Mouse (Mus musculus) effector memory CD4-positive, alpha-beta T cell, adult 7 months (primary cell): ENCODE measurements around the gene Ift74. TPM values are rescaled to one million over a fixed set of nuclear protein-coding genes. Genes with fewer than 3 reads are reported as not detected.

Source experiments
- polyA plus RNA-seq: library from polyadenylated mRNA; unstranded; fragments of 100-300 nt; shearing (Covaris generic); gene quantifications from one replicate; pipeline ENCODE4 v1.2.1, GENCODE M21; 2017

Ift74 gene
- polyA plus RNA-seq = 1.4 TPM

DNA sequence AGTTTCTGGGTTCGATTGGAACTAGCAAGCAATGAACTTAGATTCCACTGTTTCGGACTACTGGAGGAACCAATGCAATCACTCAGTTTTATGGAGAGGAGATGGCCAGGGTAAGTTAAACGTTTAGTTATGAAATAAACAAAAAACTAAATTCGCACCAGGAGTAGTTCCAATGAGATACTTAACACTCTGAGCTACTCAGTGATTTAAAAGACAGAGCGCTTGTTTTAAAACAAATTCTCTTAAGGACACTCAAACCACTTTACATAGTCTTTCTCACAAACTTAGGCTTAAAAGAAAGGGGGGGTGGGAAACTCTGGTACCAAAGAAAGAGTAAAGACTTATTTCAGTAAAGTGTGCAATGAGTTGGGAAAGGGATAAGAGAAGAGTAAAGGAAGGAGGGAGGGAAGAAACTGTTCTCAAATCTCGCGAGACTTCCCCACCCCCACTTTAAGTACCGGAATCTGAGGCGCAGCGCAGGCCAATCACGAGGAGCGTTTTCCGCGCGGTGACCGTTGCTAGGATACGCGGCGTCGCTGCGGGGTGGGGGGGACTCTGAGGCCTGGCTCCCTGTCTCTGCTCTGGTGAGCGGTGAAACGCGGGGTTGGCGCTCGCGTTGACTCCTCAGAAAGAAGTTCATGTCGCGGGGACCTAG is at the start of gene Ift74:
Gene Ift74 (plus strand): TSS at position 520 of the 655 bp plus-strand sequence.

GRCm38 (mm10) chr4:94603031-94603629 is 11.2 kb upstream of the Ift74 start, which contains the start of gene Plaa:
TSS of gene Plaa (minus strand) at chr4:94603244.

GRCm38 (mm10) chr4:94649920-94650319 is 35.6 kb downstream of the Ift74 start, which contains the start of gene Lrrc19:
TSS of gene Lrrc19 (minus strand) at chr4:94650144.

GRCm38 (mm10) chr4:94738838-94739731 is 124.8 kb downstream of the Ift74 start, which contains the start of gene Tek:
TSS of gene Tek (plus strand) at chr4:94739289.

Other genes starting within 250 kb of the Ift74 start
- gene Gm10306, start 57.9 kb upstream of the Ift74 start, polyA plus RNA-seq = not detected
- gene Caap1, start 57.7 kb upstream of the Ift74 start, polyA plus RNA-seq = 17.3 TPM
- gene Plaa, start 11.2 kb upstream of the Ift74 start, polyA plus RNA-seq = 71.7 TPM
- not detected for gene Lrrc19, start 35.7 kb downstream of the Ift74 start, polyA plus RNA-seq
- 0.35 TPM for gene Tek, start 124.8 kb downstream of the Ift74 start, polyA plus RNA-seq